Mouse (Mus musculus) neural tube, embryonic 13.5 days (tissue): ENCODE results near the gene Ikzf4. TPM values are rescaled to one million over a fixed set of nuclear protein-coding genes. Genes with fewer than 3 reads are reported as not detected.
"Not testable (repeated sequence)": the region's sequence is repeated elsewhere in the genome, so short reads cannot be mapped to it uniquely, and the experiment has no call there.

Experiments used
- ATAC-seq: fragments of 200-750 bp; cut with Nextera tagmentation; 2 replicates; pipeline ENCODE4 v1.8.0; 2017; ENCODE audit warnings: low read depth, mild to moderate bottlenecking, moderate TSS enrichment, moderate library complexity
- H3K27ac ChIP-seq: fragments of 300-500 bp; sonication (generic); replicated peaks from 2 replicates; pipeline ENCODE4 v1.5.1; 2015; ENCODE audit warnings: moderate library complexity, mild to moderate bottlenecking, inconsistent platforms
- H3K27me3 ChIP-seq: fragments of 300-500 bp; sonication (generic); 2 replicates; pipeline ENCODE4 v1.6.1; 2015; ENCODE audit warnings: mild to moderate bottlenecking, inconsistent platforms
- H3K36me3 ChIP-seq: fragments of 300-500 bp; sonication (generic); 2 replicates; pipeline ENCODE4 v1.6.1; 2015; ENCODE audit warnings: mild to moderate bottlenecking, inconsistent platforms
- H3K4me1 ChIP-seq: fragments of 300-500 bp; sonication (generic); replicated peaks from 2 replicates; pipeline ENCODE4 v1.6.1; 2015; ENCODE audit warnings: inconsistent platforms
- H3K4me2 ChIP-seq: fragments of 300-500 bp; sonication (generic); 2 replicates; pipeline ENCODE4 v1.6.1; 2015; ENCODE audit warnings: inconsistent platforms, mild to moderate bottlenecking, moderate library complexity
- H3K4me3 ChIP-seq: fragments of 300-500 bp; sonication (generic); 2 replicates; pipeline ENCODE4 v1.5.1; 2015; ENCODE audit warnings: mild to moderate bottlenecking, inconsistent platforms
- H3K9ac ChIP-seq: fragments of 300-500 bp; sonication (generic); 2 replicates; pipeline ENCODE4 v1.6.1; 2015; ENCODE audit warnings: moderate library complexity, mild to moderate bottlenecking, inconsistent platforms
- H3K9me3 ChIP-seq: fragments of 300-500 bp; sonication (generic); 2 replicates; pipeline ENCODE4 v1.6.1; 2016; ENCODE audit warnings: inconsistent platforms
- WGBS: fragments of 180-500 bp; shearing (Covaris S2); methylation state at CpG from one replicate; pipeline ENCODE4 v1.1.7; 2015; 5-methylcytosine and 5-hydroxymethylcytosine counted together
- polyA plus RNA-seq: library from polyadenylated mRNA; unstranded; fragments of >200 nt; fragmentation: Nextera tagmentation; extraction: Ambion mirVana; gene quantifications from 2 replicates; pipeline ENCODE4 v1.2.1, GENCODE M21; 2015

Ikzf4 gene
- polyA plus RNA-seq, 1 experiment from 2014 or later = 12.1 TPM

GRCm38 (mm10) chr10:128620241-128620640, 25.6 kb downstream of the Ikzf4 start:
- ATAC-seq = no peak
- H3K27me3 ChIP-seq = no peaks in the 10 kb centered on the region
- peaks cover 6% of the 10 kb centered on the region for H3K4me1 ChIP-seq
- no peak overlapping the region for H3K27ac ChIP-seq
- no peak overlapping the region for H3K4me3 ChIP-seq
- no peak overlapping the region for H3K4me2 ChIP-seq
- H3K9ac ChIP-seq = no peak overlapping the region
- no peaks in the 10 kb centered on the region for H3K9me3 ChIP-seq
- peaks cover 27% of the 10 kb centered on the region for H3K36me3 ChIP-seq

DNA sequence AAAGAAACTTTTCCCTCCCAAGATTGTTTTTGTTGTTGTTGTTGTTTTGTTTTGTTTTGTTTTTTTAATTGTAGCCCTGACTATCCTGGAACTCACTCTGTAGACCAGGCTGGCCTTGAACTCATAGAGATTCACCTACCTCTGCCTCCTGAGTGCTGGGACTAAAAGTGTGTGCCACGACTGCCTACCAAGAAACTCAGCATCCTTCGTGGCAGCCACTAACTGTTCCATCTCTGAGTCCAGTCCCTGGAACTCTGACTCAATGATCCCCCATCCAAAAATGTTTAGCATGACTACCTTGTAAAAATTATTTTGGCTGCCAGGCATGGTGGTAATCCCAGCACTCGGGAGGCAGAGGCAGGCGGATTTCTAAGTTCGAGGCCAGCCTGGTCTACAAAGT, 26.6 kb downstream of the Ikzf4 start:
- ATAC-seq, H3K4me2 ChIP-seq, H3K9ac ChIP-seq, H3K4me1 ChIP-seq, H3K27me3 ChIP-seq, H3K9me3 ChIP-seq, H3K4me3 ChIP-seq, H3K27ac ChIP-seq: not testable (repeated sequence)
- 92% methylated on average over 5 of the region's 5 CpGs for WGBS
- peaks cover 16% of the 10 kb centered on the region for H3K36me3 ChIP-seq

DNA sequence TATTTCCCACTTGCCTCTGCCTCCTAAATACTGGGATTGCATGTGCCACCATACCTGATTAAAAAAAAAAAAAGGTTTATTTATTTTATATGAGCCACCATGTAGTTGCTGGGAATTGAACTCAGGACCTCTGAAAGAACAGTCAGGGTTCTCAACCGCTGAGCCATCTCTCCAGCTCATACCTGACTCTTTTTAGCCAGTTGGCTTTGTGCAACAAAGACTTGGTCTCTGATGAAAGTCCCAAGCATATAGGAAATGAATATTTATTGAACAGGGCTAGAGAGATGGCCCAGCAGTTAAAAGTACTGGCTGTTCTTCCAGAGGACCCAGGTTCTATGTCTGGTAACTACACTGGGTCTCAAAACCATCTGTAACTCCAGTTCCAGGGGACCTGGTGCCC, 27.2 kb downstream of the Ikzf4 start:
- H3K4me1 ChIP-seq = no peaks in the 10 kb centered on the region
- no peak for ATAC-seq
- no peak overlapping the region for H3K4me2 ChIP-seq
- no peak overlapping the region for H3K9ac ChIP-seq
- no peaks in the 10 kb centered on the region for H3K27me3 ChIP-seq
- 80% methylated on average over 1 of the region's 1 CpGs for WGBS
- no peaks in the 10 kb centered on the region for H3K9me3 ChIP-seq
- no peak overlapping the region for H3K27ac ChIP-seq
- peaks cover 10% of the 10 kb centered on the region for H3K36me3 ChIP-seq
- H3K4me3 ChIP-seq = no peak overlapping the region

GRCm38 (mm10) chr10:128615798-128616448, 29.9 kb downstream of the Ikzf4 start:
- 85% methylated on average over 6 of the region's 7 CpGs for WGBS
- not testable (repeated sequence) for H3K36me3 ChIP-seq, H3K9ac ChIP-seq, H3K9me3 ChIP-seq, H3K27me3 ChIP-seq, H3K4me1 ChIP-seq, H3K4me3 ChIP-seq, ATAC-seq, H3K27ac ChIP-seq, H3K4me2 ChIP-seq

DNA sequence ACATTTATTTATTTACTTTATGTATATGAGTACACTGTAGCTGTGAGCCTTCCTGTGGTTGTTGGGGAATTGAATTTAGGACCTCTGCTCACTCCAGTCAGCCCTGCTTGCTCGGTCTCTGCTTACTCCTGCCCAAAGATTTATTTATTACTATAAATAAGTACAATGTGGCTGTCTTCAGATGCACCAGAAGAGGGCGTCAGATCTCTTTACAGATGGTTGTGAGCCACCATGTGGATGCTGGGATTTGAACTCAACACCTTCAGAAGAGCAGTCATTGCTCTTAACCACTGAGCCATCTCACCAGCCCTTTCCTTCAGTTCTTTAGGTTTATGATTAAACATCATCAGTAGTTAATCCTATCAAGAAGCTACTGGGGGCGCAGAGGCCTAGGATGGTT, 30.9 kb downstream of the Ikzf4 start:
- no peak overlapping the region for H3K4me3 ChIP-seq
- H3K4me2 ChIP-seq = no peak overlapping the region
- no peak for ATAC-seq
- no peaks in the 10 kb centered on the region for H3K27me3 ChIP-seq
- no peaks in the 10 kb centered on the region for H3K36me3 ChIP-seq
- no peak overlapping the region for H3K9ac ChIP-seq
- H3K27ac ChIP-seq = no peak overlapping the region
- WGBS = 51% methylated on average over 3 of the region's 3 CpGs
- H3K4me1 ChIP-seq = no peaks in the 10 kb centered on the region
- H3K9me3 ChIP-seq = no peaks in the 10 kb centered on the region

DNA sequence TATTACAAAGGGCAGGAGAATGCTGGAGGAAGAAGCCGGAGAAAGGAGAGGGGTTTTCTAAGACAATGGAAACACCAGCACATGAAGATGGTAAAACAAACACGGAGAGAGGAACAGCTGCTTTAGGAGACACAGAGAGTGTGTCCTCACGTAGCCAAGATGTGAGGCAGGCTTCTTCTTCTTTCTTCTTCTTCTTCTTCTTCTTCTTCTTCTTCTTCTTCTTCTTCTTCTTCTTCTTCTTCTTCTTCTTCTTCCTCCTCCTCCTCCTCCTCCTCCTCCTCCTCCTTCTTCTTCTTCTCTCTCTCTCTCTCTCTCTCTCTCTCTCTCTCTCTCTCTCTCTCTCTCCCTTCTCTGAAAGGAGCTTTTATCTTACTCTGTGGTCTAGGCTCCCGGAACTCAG, 32.0 kb downstream of the Ikzf4 start:
- H3K9me3 ChIP-seq, ATAC-seq, H3K9ac ChIP-seq, H3K4me2 ChIP-seq, H3K4me1 ChIP-seq, H3K27me3 ChIP-seq, H3K4me3 ChIP-seq, H3K27ac ChIP-seq, H3K36me3 ChIP-seq: not testable (repeated sequence)
- 70% methylated on average over 4 of the region's 4 CpGs for WGBS

- H3K9me3 ChIP-seq = no peaks in the 10 kb centered on the region
- H3K9ac ChIP-seq = peak overlapping the region; percentile 28; the same call in 1 of the 2 replicates
- H3K4me3 ChIP-seq = no peak overlapping the region
- no peak overlapping the region for H3K27ac ChIP-seq
- peak overlapping the region; percentile 28 for H3K4me2 ChIP-seq
- H3K27me3 ChIP-seq = no peaks in the 10 kb centered on the region
- ATAC-seq = no peak
- WGBS = 40% methylated on average over 6 of the region's 6 CpGs
- no peaks in the 10 kb centered on the region for H3K4me1 ChIP-seq
- H3K36me3 ChIP-seq = no peaks in the 10 kb centered on the region
Observed at GRCm38 (mm10) chr10:128613154-128613440, 32.7 kb downstream of the Ikzf4 start.

GRCm38 (mm10) chr10:128612433-128613153, 33.2 kb downstream of the Ikzf4 start:
- 14% methylated on average over 16 of the region's 16 CpGs for WGBS
- Histone ChIP-seq H3K4me2 (peak overlapping the region; percentile 28), H3K9ac (peak overlapping the region; percentile 28; the same call in 1 of the 2 replicates), H3K27ac (no peak overlapping the region), H3K4me1 (no peaks in the 10 kb centered on the region), H3K9me3 (no peaks in the 10 kb centered on the region), H3K27me3 (no peaks in the 10 kb centered on the region), H3K4me3 (no peak overlapping the region), H3K36me3 (no peaks in the 10 kb centered on the region)
- peak; percentile 63; the same call in 1 of the 2 replicates for ATAC-seq

- no peak overlapping the region for H3K27ac ChIP-seq
- no peaks in the 10 kb centered on the region for H3K9me3 ChIP-seq
- no peak overlapping the region for H3K4me2 ChIP-seq
- ATAC-seq = no peak
- H3K36me3 ChIP-seq = no peaks in the 10 kb centered on the region
- 60% methylated on average over 2 of the region's 2 CpGs for WGBS
- H3K27me3 ChIP-seq = no peaks in the 10 kb centered on the region
- no peak overlapping the region for H3K4me3 ChIP-seq
- no peaks in the 10 kb centered on the region for H3K4me1 ChIP-seq
- H3K9ac ChIP-seq = no peak overlapping the region
Observed at GRCm38 (mm10) chr10:128606483-128606882, 39.3 kb downstream of the Ikzf4 start.

- no peaks in the 10 kb centered on the region for H3K36me3 ChIP-seq
- WGBS = 84% methylated on average over 4 of the region's 4 CpGs
Observed at GRCm38 (mm10) chr10:128602470-128603128, 43.2 kb downstream of the Ikzf4 start.

GRCm38 (mm10) chr10:128601499-128601898, 44.3 kb downstream of the Ikzf4 start:
- no peak overlapping the region for H3K4me2 ChIP-seq
- no peak overlapping the region for H3K4me3 ChIP-seq
- no peak overlapping the region for H3K27ac ChIP-seq
- no peaks in the 10 kb centered on the region for H3K36me3 ChIP-seq
- no peak for ATAC-seq
- WGBS = 85% methylated on average over 1 of the region's 1 CpGs
- no peaks in the 10 kb centered on the region for H3K4me1 ChIP-seq
- no peaks in the 10 kb centered on the region for H3K27me3 ChIP-seq
- no peaks in the 10 kb centered on the region for H3K9me3 ChIP-seq
- no peak overlapping the region for H3K9ac ChIP-seq

More at GRCm38 (mm10) chr10:128602470-128603128, 43.2 kb downstream of the Ikzf4 start:
- no peak overlapping the region for H3K9ac ChIP-seq
- H3K4me3 ChIP-seq = no peak overlapping the region
- no peak overlapping the region for H3K27ac ChIP-seq
- no peak overlapping the region for H3K4me2 ChIP-seq
- no peaks in the 10 kb centered on the region for H3K27me3 ChIP-seq
- no peaks in the 10 kb centered on the region for H3K4me1 ChIP-seq
- no peak for ATAC-seq
- H3K9me3 ChIP-seq = no peaks in the 10 kb centered on the region

DNA sequence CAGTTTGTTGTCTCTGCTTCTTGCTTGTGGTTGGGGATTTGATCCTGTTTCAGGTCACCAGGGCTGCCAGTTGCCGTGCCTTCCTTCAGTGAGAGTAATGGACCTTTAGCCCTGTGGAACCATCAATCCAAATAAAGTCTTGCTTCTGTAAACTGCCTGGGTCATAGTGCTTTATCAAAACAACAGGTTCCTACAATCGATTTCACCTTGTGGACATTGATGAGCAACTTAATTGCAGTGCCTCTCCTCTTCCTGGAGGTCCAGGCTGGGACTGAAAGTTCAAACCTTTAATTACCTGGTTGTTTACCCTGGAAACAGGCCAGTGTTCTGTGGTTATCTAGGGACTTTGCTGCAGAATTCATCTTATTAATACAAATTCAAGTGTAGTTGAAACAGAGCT, 47.3 kb downstream of the Ikzf4 start:
- Histone ChIP-seq H3K9ac (no peak overlapping the region), H3K4me2 (no peak overlapping the region), H3K4me1 (no peaks in the 10 kb centered on the region), H3K4me3 (no peak overlapping the region), H3K27me3 (no peaks in the 10 kb centered on the region), H3K9me3 (no peaks in the 10 kb centered on the region), H3K36me3 (no peaks in the 10 kb centered on the region), H3K27ac (no peak overlapping the region)
- 67% methylated on average over 2 of the region's 2 CpGs for WGBS
- no peak for ATAC-seq
